Mouse (Mus musculus) left cerebral cortex, adult 9 months (tissue): ENCODE data around the gene Dnajb12.

Source experiments
- DNase-seq, 2 experiments: peaks; one replicate each; pipeline ENCODE4 v3.0.0; 2022; ENCODE audit warnings: low spot score in 2 of 2

Gene Dnajb12

DNA sequence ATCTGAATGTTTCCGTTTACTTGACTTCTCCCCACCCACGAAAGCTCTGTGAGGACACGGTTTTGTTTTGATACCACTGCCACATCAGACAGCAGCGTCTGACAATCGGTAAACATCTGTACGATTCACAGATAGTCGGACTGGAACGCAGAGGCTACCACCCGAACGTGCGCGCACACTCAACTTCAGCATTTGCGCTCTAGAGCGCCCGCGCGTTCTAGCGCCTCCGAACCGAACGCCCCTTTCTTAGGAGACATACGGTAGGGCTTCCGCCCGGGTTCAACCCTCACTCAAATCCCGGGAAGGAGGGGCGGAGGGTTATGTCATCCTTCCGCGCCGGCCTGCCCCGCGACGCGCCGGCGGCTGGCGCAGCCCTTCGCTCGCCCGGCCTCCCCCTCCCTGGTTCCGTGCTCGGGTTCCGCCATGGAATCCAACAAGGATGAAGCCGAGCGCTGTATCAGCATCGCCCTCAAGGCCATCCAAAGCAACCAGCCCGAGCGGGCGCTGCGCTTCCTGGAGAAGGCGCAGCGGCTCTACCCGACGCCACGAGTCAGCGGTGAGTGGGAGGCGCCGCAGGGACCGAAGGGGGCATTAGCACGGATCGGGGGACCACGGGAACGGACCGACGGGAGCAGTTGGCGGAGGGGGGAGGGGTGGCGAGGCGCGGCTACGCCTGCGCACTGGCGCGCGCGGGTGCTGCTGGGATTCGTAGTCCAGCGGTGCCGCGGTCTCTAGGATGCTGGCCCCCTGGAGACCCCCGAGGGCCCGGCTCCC lies at the start of gene Dnajb12:
TSS of gene Dnajb12 (plus strand) at position 302 of the 774 bp plus-strand sequence.
- peak; percentile 86 to 94 for DNase-seq

DNA sequence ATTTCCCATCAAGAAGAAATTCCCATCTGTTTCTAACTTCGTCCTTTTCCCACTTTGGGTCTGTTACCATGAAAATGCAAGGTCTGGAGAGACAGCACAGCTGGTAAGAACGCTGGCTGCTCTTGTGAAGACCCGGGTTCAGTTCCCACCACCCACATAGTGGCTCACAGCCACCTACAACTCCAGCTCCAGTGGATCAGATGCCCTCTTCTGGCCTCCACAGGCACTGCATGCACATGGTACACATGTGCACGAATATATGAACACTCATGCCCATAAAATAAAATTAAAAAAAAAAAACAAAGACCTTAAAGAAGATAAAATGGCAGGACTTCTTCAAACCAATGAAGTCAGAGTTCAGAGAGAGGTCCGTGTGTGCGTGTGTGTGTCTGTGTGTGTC lies 49.5 kb upstream of the Dnajb12 start:
- DNase-seq, result no peak

DNA sequence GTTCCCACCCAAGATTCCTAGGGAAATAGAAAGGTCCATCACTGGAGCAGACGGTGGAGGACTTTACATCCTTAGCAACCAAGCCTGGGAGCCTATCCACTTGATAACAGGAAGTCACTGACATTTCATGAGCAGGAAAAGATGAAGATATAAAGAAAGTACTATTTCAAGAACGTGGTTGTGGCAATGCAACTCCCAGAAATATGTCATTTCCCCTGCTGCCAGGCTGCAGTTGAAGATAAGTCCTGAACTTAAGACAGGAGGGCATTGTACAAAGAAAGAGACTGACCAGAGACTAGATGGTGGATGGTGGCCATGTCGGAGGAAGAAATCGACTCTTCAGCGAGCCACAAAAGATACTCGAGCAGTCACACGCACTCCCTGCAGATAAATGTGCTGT lies 47.4 kb upstream of the Dnajb12 start:
- DNase-seq, result no peak

DNA sequence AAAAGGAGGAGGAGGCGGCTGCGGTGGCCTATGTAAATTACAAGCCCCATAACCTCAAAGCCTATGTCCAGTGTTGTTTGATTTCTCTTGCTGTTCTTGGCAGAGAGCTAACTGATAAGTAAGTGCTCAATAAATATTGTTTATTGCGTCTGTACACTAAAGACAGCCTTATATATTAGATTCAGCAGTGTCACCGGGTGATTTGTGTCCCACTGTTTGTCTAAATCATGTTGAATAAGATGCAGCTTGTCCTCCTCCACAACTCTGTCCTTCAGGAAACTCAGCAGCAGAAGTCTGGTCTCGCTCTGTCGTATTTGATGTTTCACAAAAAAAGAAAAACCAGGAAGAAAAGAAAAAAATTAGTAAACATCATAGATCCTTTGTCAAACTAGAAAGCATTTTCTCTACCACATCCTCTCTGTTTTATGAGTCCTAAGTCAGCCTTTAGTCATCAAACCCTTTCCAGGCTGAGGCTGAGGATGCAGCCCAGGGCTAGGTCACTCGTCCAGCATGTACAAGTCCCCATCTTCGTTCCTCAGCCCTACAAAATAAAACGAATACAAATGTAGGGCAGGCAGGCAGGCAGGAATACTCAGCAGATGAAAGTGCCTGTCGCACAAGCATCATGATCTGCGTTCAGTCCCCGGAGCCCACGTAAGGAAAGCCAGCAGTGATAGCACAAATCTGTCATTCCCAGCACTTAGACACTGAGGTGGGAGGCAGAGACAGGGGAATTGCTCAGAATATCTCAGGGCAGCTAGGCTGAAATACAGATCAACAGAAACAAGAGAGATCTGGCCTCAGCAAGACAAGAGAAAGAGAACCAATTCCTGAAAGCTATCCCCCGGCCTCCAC lies 43.8 kb upstream of the Dnajb12 start:
- DNase-seq, result no peak

DNA sequence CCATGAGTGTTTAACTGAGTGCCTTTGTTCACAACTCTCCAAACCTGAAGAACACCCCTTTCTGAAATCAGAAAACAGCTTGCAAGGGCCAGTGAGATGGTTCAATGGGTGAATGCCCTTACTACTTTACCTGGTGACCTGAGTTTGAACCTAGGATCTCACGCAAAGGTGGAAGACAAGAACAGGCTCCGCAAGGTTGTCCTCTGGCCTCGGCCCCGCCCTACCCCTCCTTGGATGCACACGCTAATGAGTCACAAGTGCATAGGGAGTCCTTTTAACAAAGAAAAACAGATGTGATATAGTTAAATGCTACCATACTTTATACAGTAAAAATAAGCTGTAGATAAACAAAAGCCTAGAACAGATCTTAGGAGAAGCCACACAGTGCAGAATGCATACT lies 41.9 kb upstream of the Dnajb12 start:
- DNase-seq, result no peak

DNA sequence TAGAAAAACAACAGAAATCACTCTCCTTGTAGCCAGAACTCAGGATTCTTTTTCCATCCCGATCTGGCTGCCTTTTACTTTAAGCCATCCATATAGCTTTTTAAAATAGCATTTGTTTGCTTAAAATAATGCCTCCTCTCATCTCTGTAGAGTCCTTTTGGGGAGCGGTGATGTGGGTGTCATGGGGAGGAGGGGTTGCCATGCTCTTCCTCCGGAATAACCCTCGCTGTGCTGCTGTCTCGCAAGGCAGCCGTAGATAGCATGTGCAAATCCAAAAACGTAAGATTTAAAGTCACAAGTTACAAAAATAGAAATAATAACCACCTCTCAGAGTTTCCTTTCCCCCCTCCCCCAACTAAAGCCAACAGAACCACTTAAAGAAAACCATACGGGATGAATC lies 37.9 kb upstream of the Dnajb12 start:
- DNase-seq, result peak; percentile 37 to 61

DNA sequence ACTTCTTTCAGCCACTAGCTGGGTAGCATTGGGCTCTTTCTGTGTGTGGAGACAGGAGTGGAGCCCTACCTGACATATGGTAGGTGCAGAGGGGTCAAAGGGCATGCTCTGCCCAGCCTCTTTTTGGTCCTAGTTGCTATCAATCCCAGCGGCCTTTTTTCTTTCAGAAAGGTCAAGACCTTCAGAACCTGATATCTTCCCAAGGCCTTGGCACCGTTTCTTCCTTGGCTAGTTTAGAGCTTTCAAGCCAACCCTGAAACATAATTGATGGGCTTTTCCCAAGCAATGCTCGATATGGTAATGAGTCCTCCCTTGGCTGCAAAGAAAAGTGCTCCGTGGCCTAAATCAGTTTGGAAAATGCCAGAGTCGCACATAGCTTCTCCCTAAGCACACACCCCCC lies 36.2 kb upstream of the Dnajb12 start:
- DNase-seq, result no peak

DNA sequence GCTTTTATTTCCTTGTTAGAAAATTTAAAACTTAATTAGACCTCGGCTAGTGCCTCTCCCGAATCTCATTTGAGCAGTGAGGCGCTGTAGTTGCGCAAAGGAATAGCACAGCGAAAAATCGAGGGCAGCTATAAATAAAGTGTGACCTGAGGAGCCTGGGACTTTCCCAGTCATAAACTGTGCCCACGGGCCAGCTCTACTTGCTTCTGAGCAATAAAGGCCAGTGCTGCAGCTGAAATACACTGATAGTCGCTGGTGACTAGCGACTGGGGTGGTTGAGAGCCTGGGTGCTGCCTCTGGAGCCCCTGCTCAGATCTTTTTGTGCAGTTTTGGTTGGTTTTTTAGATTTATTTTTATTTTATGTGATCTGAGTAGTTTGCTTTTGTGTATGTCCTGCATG lies 34.7 kb upstream of the Dnajb12 start:
- DNase-seq, result no peak

DNA sequence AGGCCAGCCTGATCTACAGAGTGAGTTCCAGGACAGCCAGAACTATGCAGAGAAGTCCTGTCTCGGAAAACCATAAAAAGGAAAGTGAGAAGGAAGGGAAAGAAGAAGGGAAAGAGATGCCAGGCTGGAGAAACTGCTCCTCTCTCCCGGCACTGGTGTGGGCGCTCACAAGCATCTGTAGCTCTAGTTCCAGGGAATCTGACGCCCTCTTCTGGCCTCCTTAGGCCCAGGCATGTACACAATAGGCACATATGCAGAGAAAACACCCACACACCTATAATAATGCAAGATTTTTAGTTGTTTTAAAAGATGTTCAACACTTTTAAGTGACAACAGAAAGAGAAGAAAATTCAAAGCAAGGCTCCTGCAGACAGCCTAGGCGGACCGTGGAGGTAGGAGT lies 32.9 kb upstream of the Dnajb12 start:
- DNase-seq, result peak in 1 of 2 experiments; percentile 69

DNA sequence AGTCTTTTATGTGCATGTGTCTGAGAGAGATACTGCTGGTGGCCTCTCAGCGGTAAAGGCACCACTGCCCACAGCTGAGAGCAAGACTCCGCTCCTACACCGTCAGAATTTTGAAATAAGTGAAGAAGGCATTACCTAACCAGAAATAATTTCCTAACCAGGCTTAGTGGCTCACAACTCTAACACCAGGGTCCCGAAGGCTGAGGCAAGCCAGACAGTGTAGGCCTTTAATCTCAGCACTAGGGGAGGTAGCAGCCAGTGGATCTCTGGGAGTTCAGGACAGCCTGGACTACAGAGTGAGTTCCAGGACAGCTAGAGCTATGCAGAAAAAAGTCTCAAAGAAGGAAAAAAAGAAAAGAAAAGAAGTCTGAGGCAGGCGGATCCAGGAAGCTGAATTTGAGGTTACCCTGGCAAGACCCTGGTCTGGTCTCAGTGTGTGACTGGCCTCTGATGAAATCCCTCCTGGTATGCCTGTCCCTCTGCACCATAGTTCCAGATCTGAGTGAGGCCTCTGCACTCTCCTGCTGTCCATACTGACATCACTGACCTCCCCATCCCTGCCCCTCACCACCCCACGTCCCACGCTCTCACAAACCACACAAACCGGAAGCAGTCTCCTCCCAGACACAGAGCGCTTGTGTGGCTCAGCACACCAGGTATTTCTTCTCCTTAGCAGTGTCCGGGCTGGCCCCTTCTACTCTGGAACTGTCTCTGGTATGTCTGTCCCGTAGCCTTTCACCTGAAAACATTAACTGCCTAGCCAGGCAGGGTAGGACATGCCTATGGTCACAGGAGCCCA lies 31.1 kb upstream of the Dnajb12 start:
- no peak for DNase-seq

DNA sequence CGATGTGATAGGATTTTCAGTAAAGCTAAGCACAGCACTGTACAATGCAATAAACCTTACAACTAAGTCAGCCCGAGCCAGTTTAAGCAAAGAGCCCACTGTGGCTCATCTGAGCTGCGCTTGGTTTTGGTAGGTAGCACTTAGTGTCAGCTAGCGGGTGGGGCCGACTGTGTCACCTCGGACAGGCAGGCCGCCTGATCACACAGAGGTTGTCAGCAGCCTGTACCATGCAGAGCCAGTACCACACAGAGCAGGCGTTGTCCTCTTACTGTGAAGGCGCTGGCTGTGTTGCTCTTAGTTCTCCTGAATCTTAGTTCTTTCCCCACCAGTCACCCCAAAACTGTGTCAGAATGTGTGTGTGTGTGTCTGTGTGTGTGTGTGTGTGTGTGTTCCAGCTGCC lies 30.4 kb upstream of the Dnajb12 start:
- DNase-seq, result no peak

DNA sequence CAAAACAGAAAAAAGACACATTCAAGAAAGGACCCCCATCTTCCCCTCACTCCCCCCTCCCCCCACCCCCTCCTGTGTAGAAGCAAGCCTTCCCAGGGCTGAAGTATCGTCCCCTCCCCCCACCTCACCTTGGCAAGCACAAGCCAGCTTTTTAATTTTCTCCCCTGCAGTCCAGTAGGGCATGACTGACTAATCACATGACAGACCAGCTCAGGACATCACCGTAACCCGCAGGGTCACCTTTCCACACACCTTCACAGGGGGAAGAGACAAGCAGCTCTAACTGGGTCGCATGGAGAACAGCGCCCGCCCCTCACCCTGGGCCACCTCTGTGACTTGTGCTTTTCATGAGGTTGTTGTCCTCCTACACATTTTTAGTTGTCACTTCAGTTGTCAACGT lies 30.0 kb upstream of the Dnajb12 start:
- no peak for DNase-seq

DNA sequence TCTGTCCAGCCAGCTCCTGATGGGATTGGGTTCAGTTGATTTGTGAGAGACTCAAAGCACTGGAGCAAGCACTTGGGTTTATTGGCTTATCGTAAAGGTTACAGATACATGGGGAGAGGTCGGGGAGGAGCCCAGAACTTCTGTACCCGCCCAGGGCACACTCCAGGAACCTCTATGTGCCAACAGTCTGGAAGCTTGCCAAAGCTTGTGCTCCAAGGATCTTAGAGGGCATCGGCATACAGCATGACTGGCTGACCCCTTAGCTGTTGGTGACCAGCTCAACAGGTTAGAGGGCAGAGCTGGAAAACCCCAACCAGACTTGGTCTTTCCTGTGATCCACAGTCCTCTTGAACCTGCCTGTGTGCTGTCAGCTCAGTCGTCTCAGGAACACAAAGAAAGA lies 22.2 kb upstream of the Dnajb12 start:
- DNase-seq, result no peak

DNA sequence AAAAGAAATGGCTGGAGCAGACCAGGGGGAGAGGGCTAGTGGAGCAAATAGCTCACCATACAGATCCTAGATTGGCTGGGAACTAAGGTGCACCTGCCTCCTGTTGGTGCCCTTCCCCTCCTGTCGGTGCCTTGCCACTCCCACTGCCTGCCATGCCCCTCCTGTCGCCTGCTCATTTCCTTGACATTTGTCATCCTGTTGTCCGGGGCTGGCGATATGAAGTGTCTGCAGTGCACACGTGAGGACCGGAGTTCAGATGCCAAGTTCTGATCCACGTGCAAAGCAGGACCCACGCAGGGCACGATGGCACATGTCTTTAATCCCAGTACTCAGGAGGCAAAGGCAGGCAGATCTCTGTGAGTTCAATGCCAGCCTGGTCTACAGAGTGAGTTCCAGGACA lies 18.7 kb upstream of the Dnajb12 start:
- DNase-seq, result no peak

DNA sequence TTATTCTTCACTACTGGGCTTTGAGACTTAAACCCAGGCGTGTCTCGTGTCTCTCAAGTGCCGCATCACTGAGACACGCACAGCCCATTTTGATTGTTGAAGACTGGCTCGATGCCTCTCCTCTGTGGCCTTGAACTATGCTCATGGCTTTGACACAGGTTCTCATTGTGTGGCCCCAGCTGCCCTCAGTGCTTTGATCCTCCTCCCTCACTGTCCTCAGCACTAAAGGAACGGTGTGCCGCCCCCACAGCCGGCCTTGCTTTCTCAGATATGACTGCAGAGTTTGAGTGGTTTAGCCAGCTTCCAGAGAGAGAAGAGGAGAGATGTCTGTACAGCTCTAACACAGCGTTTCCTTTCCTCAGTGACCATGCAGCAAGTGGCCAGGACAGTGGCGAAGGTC lies 18.2 kb upstream of the Dnajb12 start:
- no peak for DNase-seq

DNA sequence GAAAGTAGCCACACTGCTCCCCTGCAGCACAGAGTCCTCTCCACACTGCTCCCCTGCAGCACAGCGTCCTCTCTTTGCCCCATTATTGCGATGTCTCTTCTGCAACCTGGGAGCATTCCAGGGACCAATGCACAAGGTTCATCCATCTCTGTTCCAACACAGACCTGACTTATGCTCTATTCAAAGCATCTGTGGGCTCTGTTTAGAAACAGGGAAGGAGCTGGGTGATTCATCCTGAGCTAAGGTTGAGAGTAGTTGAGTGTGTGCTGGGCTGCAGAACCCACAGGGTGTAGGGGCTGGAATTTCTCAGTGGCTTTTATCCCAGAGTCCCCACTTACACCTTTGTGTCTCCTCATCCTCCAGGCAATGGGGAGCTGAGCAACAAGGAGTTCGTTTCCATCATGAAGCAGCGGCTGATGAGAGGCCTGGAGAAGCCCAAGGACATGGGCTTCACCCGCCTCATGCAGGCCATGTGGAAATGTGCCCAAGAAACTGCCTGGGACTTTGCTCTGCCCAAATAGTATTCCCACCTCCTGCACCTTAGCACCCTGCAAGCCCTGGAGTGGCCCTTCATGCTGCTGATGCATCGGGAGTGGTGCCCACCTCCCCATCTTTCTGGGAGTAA lies 16.4 kb upstream of the Dnajb12 start:
- DNase-seq, result no peak

DNA sequence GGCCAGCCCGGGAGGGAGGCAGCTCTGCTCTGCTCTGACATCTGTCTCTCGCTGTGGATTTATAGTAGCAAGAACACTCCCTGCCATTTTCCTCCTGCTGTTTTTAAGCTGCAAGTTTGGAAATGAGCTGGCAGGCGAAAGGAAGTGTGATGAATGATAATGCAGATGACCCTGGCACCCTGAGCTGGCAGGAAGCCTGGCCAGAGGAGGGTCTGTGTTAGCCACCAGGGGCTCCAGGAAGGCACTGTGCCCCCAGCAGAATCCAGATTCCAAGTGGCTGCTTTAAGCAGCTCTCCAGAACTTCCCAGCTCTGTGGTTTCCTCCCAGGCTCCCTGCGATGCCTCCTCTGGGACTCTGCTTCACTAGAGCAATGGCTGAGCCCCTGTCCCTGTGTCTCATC lies 15.7 kb upstream of the Dnajb12 start:
- no peak for DNase-seq

DNA sequence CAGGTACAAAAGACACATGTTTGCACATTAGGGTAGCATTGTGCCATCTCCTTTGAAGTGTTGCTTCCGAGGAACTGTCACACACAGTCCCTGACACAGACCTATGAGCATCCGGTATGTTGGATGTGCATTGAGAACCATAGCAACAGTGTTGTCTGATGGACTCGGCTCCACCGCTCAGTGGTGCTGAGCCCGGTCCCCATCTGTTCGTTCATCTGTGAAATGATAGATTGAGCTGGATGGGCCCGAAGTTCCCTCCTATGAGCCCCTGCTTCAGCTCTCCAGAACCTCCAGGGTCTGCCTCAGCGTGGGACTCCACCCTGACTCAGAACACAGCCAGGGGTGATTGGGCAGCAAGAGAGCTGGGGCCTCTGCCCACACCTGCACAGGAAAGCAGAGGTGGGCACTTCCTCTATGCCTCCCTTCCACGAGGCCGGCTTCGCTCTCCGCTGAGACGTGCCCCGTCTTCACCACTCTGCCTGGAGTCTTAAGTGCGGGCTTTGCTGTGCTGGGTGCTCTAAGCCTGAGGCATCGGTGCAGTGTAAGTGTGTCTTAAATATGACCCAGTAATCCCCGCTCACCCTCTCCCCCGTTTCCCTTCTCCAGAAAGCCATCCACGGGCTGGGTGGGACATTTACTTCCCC lies 15.0 kb upstream of the Dnajb12 start:
- DNase-seq, result no peak

DNA sequence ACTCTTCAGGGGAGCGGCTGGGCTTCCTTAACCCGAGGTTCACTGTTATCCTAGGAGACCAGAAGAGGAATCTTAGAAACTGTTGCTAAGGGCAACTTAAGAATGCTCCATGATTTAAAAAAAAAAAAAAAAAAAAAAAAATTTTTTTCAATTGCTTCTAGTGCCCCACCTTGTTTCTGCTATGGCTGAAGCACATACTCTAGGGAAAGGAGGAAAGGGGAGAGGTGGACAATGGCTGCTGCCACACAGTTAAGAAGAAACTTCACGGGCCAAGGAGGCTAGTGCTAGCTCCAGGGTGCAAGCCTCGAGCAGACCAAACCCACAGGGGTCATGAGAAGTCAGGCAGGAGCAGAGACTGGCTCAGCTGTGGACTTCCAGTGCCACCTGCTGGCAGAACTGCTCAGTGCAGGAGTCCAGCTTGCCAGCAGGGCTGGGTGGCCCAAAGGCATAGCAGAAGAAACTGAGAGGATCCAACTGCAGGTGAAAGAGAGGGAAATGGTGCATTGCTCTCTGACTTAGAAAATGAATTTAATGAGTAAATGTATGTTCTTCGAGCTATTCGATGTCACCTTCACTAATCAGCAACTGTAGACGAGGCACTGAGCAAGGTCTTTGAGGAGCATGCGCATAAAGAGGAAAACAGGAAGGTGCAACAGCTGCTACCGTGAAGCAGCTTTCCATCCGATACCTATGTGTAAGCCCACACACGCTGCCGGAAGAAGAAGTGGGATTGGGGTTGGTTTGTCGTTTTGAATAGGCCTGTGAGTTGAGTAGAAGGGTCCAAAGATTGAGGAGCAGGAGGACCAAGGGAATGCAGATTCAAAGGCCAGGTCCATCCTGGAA lies 14.3 kb upstream of the Dnajb12 start:
- peak in 1 of 2 experiments; percentile 87 for DNase-seq

DNA sequence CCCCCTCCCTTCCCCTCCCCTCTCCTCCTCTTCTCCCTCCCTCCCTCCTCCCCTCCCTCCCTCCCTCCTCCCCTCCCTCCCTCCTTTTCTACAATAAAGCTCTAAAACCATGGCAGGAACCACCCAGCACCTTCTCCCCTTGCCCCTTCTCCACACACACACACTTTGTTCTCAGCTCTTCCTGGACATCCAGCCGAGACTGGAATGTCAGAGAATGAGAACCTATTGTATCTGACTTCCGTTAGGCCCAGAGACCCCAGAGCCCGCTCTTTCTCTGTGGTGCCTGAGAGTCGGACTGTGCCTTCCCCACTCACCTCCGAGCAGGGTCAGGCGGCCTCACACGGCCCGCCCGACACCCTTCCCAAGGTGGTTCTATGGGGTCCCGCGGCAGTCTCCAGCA lies 11.1 kb upstream of the Dnajb12 start:
- no peak for DNase-seq
